Mouse (Mus musculus) MEL (cell line): Measurements from ENCODE around the gene Tmem202.

Experiments used
- CHD1 ChIP-seq: IDR thresholded peaks from 2 replicates; pipeline ENCODE4 v1.6.1; 2012; ENCODE audit warnings: low read depth, mild to moderate bottlenecking, inconsistent platforms, low read length, improper control_type of control experiment
- CTCF ChIP-seq, 3 experiments: IDR thresholded peaks in 2 of 3; conservative IDR thresholded peaks in 1 of 3; 2 replicates each; pipeline ENCODE4 v1.5.1; 2011 to 2012; ENCODE audit warnings: low read length in 3 of 3, low read depth in 2 of 3, mild to moderate bottlenecking in 2 of 3, improper control_type of control experiment in 1 of 3, inconsistent platforms in 1 of 3, mixed read lengths in 1 of 3, moderate library complexity in 1 of 3; ENCODE audit not compliant: control insufficient read depth in 1 of 3, insufficient read depth in 1 of 3, poor library complexity in 1 of 3, severe bottlenecking in 1 of 3
- ELF1 ChIP-seq: IDR thresholded peaks from 2 replicates; pipeline ENCODE4 v1.6.1; 2014; ENCODE audit warnings: low read depth, mild to moderate bottlenecking, inconsistent platforms, low read length, improper control_type of control experiment, moderate library complexity
- GABPA ChIP-seq: IDR thresholded peaks from 2 replicates; pipeline ENCODE4 v1.6.1; 2012; ENCODE audit warnings: low read depth, mild to moderate bottlenecking, inconsistent platforms, low read length, improper control_type of control experiment, moderate library complexity

GRCm38 (mm10) chr9:59542766-59543324 lies 3.2 kb upstream of the Tmem202 start:
- TF ChIP-seq CTCF (IDR thresholded peaks at IDR 0.05 in 2 of 3, conservative IDR thresholded peaks at IDR 0.05 in 1 of 3; ENCODE audit: control insufficient read depth in 1 of 3, insufficient read depth in 1 of 3, low read depth in 2 of 3, low read length in 3 of 3, poor library complexity in 1 of 3, severe bottlenecking in 1 of 3) = no peak
- TF ChIP-seq ELF1 = no peak
- TF ChIP-seq GABPA = no peak
- TF ChIP-seq CHD1 = no peak
